Mouse (Mus musculus): ENCODE measurements around the gene Gm49405. TPM values are rescaled to one million over a fixed set of nuclear protein-coding genes. Genes with fewer than 3 reads are reported as not detected.
"Not testable (repeated sequence)": the region's sequence is repeated elsewhere in the genome, so short reads cannot be mapped to it uniquely, and the experiment has no call there.

Gm49405 gene
- polyA plus RNA-seq, 1 experiment from 2014 or later = 2.5 TPM

GRCm38 (mm10) chr19:4027576-4027975, 27.1 kb downstream of the Gm49405 start:
- Histone ChIP-seq H3K4me1 (ENCODE audit: control insufficient read depth, insufficient read depth, low read length) (no peaks in the 10 kb centered on the region), H3K27me3 (ENCODE audit: control insufficient read depth, insufficient read depth, low read length) (no peaks in the 10 kb centered on the region), H3K36me3 (ENCODE audit: control insufficient read depth, insufficient read depth, low read length) (no peaks in the 10 kb centered on the region), H3K9me3 (replicated peaks; ENCODE audit: control insufficient read depth, low read length) (peaks cover 2% of the 10 kb centered on the region; the same call in 1 of the 2 replicates), H3K4me3 (ENCODE audit: low read depth, low read length) (no peak overlapping the region), H3K9ac (ENCODE audit: low read depth, low read length) (no peak overlapping the region), H3K27ac (ENCODE audit: low read depth, low read length) (no peak overlapping the region), H3K4me2 (no peak overlapping the region)
- ATAC-seq (replicated peaks; ENCODE audit: insufficient number of reproducible peaks, low FRiP score, low TSS enrichment) = no peak

GRCm38 (mm10) chr19:4032668-4033067, 32.2 kb downstream of the Gm49405 start:
- Histone ChIP-seq H3K9me3 (replicated peaks; ENCODE audit: control insufficient read depth, low read length) (no peaks in the 10 kb centered on the region; the same call in 1 of the 2 replicates), H3K27me3 (ENCODE audit: control insufficient read depth, insufficient read depth, low read length) (no peaks in the 10 kb centered on the region), H3K4me2 (no peak overlapping the region), H3K4me3 (ENCODE audit: low read depth, low read length) (no peak overlapping the region), H3K4me1 (ENCODE audit: control insufficient read depth, insufficient read depth, low read length) (peaks cover 5% of the 10 kb centered on the region; the same call in 1 of the 2 replicates), H3K27ac (ENCODE audit: low read depth, low read length) (no peak overlapping the region), H3K9ac (ENCODE audit: low read depth, low read length) (no peak overlapping the region), H3K36me3 (ENCODE audit: control insufficient read depth, insufficient read depth, low read length) (no peaks in the 10 kb centered on the region)
- no peak for ATAC-seq (replicated peaks; ENCODE audit: insufficient number of reproducible peaks, low FRiP score, low TSS enrichment)
- WGBS (ENCODE audit: insufficient replicate concordance) = 44% methylated on average over 7 of the region's 7 CpGs

GRCm38 (mm10) chr19:4033298-4033697, 32.9 kb downstream of the Gm49405 start:
- ATAC-seq (replicated peaks; ENCODE audit: insufficient number of reproducible peaks, low FRiP score, low TSS enrichment) = no peak
- Histone ChIP-seq H3K4me3 (ENCODE audit: low read depth, low read length) (no peak overlapping the region), H3K4me1 (ENCODE audit: control insufficient read depth, insufficient read depth, low read length) (peaks cover 8% of the 10 kb centered on the region; the same call in 1 of the 2 replicates), H3K4me2 (no peak overlapping the region), H3K36me3 (ENCODE audit: control insufficient read depth, insufficient read depth, low read length) (no peaks in the 10 kb centered on the region), H3K27ac (ENCODE audit: low read depth, low read length) (no peak overlapping the region), H3K9me3 (replicated peaks; ENCODE audit: control insufficient read depth, low read length) (no peaks in the 10 kb centered on the region), H3K9ac (ENCODE audit: low read depth, low read length) (no peak overlapping the region), H3K27me3 (ENCODE audit: control insufficient read depth, insufficient read depth, low read length) (no peaks in the 10 kb centered on the region)
- WGBS (ENCODE audit: insufficient replicate concordance) = 77% methylated on average over 3 of the region's 3 CpGs

GRCm38 (mm10) chr19:4033742-4034141, 33.3 kb downstream of the Gm49405 start:
- 57% methylated on average over 5 of the region's 5 CpGs for WGBS (ENCODE audit: insufficient replicate concordance)
- ATAC-seq (replicated peaks; ENCODE audit: insufficient number of reproducible peaks, low FRiP score, low TSS enrichment) = no peak
- no peaks in the 10 kb centered on the region for H3K36me3 ChIP-seq (ENCODE audit: control insufficient read depth, insufficient read depth, low read length)
- H3K4me3 ChIP-seq (ENCODE audit: low read depth, low read length) = no peak overlapping the region
- H3K27me3 ChIP-seq (ENCODE audit: control insufficient read depth, insufficient read depth, low read length) = no peaks in the 10 kb centered on the region
- no peak overlapping the region for H3K27ac ChIP-seq (ENCODE audit: low read depth, low read length)
- H3K9ac ChIP-seq (ENCODE audit: low read depth, low read length) = no peak overlapping the region
- H3K4me1 ChIP-seq (ENCODE audit: control insufficient read depth, insufficient read depth, low read length) = peaks cover 8% of the 10 kb centered on the region; the same call in 1 of the 2 replicates
- H3K4me2 ChIP-seq = no peak overlapping the region
- H3K9me3 ChIP-seq (replicated peaks; ENCODE audit: control insufficient read depth, low read length) = no peaks in the 10 kb centered on the region

- H3K4me1 ChIP-seq (ENCODE audit: control insufficient read depth, insufficient read depth, low read length) = peaks cover 8% of the 10 kb centered on the region; the same call in 1 of the 2 replicates
- no peak overlapping the region for H3K27ac ChIP-seq (ENCODE audit: low read depth, low read length)
- WGBS (ENCODE audit: insufficient replicate concordance) = 79% methylated on average over 12 of the region's 12 CpGs
- H3K4me3 ChIP-seq (ENCODE audit: low read depth, low read length) = no peak overlapping the region
- H3K27me3 ChIP-seq (ENCODE audit: control insufficient read depth, insufficient read depth, low read length) = no peaks in the 10 kb centered on the region
- no peak for ATAC-seq (replicated peaks; ENCODE audit: insufficient number of reproducible peaks, low FRiP score, low TSS enrichment)
- H3K9ac ChIP-seq (ENCODE audit: low read depth, low read length) = no peak overlapping the region
- H3K9me3 ChIP-seq (replicated peaks; ENCODE audit: control insufficient read depth, low read length) = no peaks in the 10 kb centered on the region
- H3K4me2 ChIP-seq = peak overlapping the region; percentile 17
- no peaks in the 10 kb centered on the region for H3K36me3 ChIP-seq (ENCODE audit: control insufficient read depth, insufficient read depth, low read length)
Observed at GRCm38 (mm10) chr19:4036327-4037045, 36.1 kb downstream of the Gm49405 start.

GRCm38 (mm10) chr19:4037154-4037787, 36.8 kb downstream of the Gm49405 start:
- not testable (repeated sequence) for H3K4me1 ChIP-seq (ENCODE audit: control insufficient read depth, insufficient read depth, low read length); H3K27me3 ChIP-seq (ENCODE audit: control insufficient read depth, insufficient read depth, low read length); ATAC-seq (replicated peaks; ENCODE audit: insufficient number of reproducible peaks, low FRiP score, low TSS enrichment); H3K36me3 ChIP-seq (ENCODE audit: control insufficient read depth, insufficient read depth, low read length); H3K9me3 ChIP-seq (replicated peaks; ENCODE audit: control insufficient read depth, low read length)
- Histone ChIP-seq H3K9ac (ENCODE audit: low read depth, low read length) (peak overlapping the region; percentile 94), H3K27ac (ENCODE audit: low read depth, low read length) (peak overlapping the region; percentile 82), H3K4me3 (ENCODE audit: low read depth, low read length) (peak overlapping the region; percentile 77), H3K4me2 (peak overlapping the region; percentile 84)
- WGBS (ENCODE audit: insufficient replicate concordance) = 29% methylated on average over 7 of the region's 8 CpGs

GRCm38 (mm10) chr19:4037788-4038232, 37.4 kb downstream of the Gm49405 start, which contains the start of gene Gstp1:
Gene Gstp1 (minus strand): TSS chr19:4037985.
- H3K4me3 ChIP-seq (ENCODE audit: low read depth, low read length) = peak within 1 kb of the TSS; percentile 77
- peak within 1 kb of the TSS; percentile 82 for H3K27ac ChIP-seq (ENCODE audit: low read depth, low read length)
- under 1% methylated on average over 26 of the region's 26 CpGs for WGBS (ENCODE audit: insufficient replicate concordance)
- no peaks in the 10 kb centered on the region for H3K36me3 ChIP-seq (ENCODE audit: control insufficient read depth, insufficient read depth, low read length)
- H3K4me2 ChIP-seq = peak within 1 kb of the TSS; percentile 84
- peaks cover 8% of the 10 kb centered on the region; the same call in 1 of the 2 replicates for H3K4me1 ChIP-seq (ENCODE audit: control insufficient read depth, insufficient read depth, low read length)
- H3K27me3 ChIP-seq (ENCODE audit: control insufficient read depth, insufficient read depth, low read length) = no peaks in the 10 kb centered on the region
- H3K9me3 ChIP-seq (replicated peaks; ENCODE audit: control insufficient read depth, low read length) = no peaks in the 10 kb centered on the region
- H3K9ac ChIP-seq (ENCODE audit: low read depth, low read length) = peak within 1 kb of the TSS; percentile 94
- peak; percentile 85 for ATAC-seq (replicated peaks; ENCODE audit: insufficient number of reproducible peaks, low FRiP score, low TSS enrichment)

- ATAC-seq (replicated peaks; ENCODE audit: insufficient number of reproducible peaks, low FRiP score, low TSS enrichment); H3K27ac ChIP-seq (ENCODE audit: low read depth, low read length); H3K4me1 ChIP-seq (ENCODE audit: control insufficient read depth, insufficient read depth, low read length); H3K9me3 ChIP-seq (replicated peaks; ENCODE audit: control insufficient read depth, low read length); H3K36me3 ChIP-seq (ENCODE audit: control insufficient read depth, insufficient read depth, low read length); H3K4me2 ChIP-seq; H3K27me3 ChIP-seq (ENCODE audit: control insufficient read depth, insufficient read depth, low read length); H3K9ac ChIP-seq (ENCODE audit: low read depth, low read length); H3K4me3 ChIP-seq (ENCODE audit: low read depth, low read length): not testable (repeated sequence)
- WGBS (ENCODE audit: insufficient replicate concordance) = 76% methylated on average over 5 of the region's 5 CpGs
Observed at GRCm38 (mm10) chr19:4040941-4041340, 40.5 kb downstream of the Gm49405 start.

Data from heart, embryonic 11.5 days (tissue).